Mouse (Mus musculus) right cerebral cortex, postnatal 14 days (tissue): ENCODE data around the gene Dnaaf2.
"Not testable (repeated sequence)": the region's sequence is repeated elsewhere in the genome, so short reads cannot be mapped to it uniquely, and the experiment has no call there.

Experiments used
- DNase-seq: peaks from one replicate; pipeline ENCODE4 v3.0.0; 2022

Gene Dnaaf2

GRCm38 (mm10) chr12:69163586-69163985, 34.6 kb downstream of the Dnaaf2 start:
- not testable (repeated sequence) for DNase-seq

- DNase-seq: not testable (repeated sequence)
These were observed 37.6 kb downstream of the Dnaaf2 start for GRCm38 (mm10) chr12:69160677-69161076.

GRCm38 (mm10) chr12:69159578-69159940, 38.7 kb downstream of the Dnaaf2 start:
- no peak for DNase-seq

GRCm38 (mm10) chr12:69158765-69159577, 39.3 kb downstream of the Dnaaf2 start, which contains the start of gene Rps29:
Gene Rps29, minus strand, starts transcription at chr12:69159186.
- DNase-seq: peak; percentile 96

- DNase-seq: no peak
These were observed 39.9 kb downstream of the Dnaaf2 start for GRCm38 (mm10) chr12:69158366-69158764.

- no peak for DNase-seq
These were observed 41.1 kb downstream of the Dnaaf2 start for GRCm38 (mm10) chr12:69157107-69157506.

GRCm38 (mm10) chr12:69156436-69156835, 41.8 kb downstream of the Dnaaf2 start:
- no peak for DNase-seq

- no peak for DNase-seq
These were observed 42.3 kb downstream of the Dnaaf2 start for GRCm38 (mm10) chr12:69155923-69156322.

- DNase-seq: no peak
These were observed 48.2 kb downstream of the Dnaaf2 start for GRCm38 (mm10) chr12:69150049-69150448.

- DNase-seq: no peak
These were observed 51.0 kb downstream of the Dnaaf2 start for GRCm38 (mm10) chr12:69147166-69147735.

GRCm38 (mm10) chr12:69143460-69143859, 54.8 kb downstream of the Dnaaf2 start:
- DNase-seq: no peak

GRCm38 (mm10) chr12:69139841-69140240, 58.4 kb downstream of the Dnaaf2 start:
- no peak for DNase-seq

- DNase-seq: no peak
These were observed 59.0 kb downstream of the Dnaaf2 start for GRCm38 (mm10) chr12:69139201-69139600.
